Mouse (Mus musculus): ENCODE data around the gene Anln. TPM values are rescaled to one million over a fixed set of nuclear protein-coding genes. Genes with fewer than 3 reads are reported as not detected.
"Not testable (repeated sequence)": the region's sequence is repeated elsewhere in the genome, so short reads cannot be mapped to it uniquely, and the experiment has no call there.

Gene Anln
- polyA plus RNA-seq, 1 experiment: 14.0 TPM

DNA sequence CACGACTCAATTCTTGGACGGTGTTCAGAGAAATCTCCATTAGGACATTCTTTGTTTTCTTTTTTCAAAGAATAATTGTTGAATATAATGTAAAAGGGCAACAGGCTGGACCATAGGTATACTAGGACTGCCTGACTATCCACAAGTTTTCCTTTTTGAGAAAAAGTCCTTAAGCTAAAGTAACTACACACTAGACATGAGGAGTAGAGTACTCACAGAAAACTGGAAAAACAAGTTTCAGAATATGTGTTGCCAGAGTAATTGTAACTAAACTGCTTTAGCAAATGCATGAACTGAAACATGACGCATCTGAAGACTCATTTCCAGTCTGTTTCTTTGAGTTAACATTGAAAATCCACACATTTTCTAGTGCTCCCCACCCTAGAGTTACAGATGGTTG is 16.4 kb upstream of the Anln start:
- no peaks in the 10 kb centered on the region for H3K4me1 ChIP-seq (ENCODE audit: control insufficient read depth, insufficient read depth, low read length)
- no peak overlapping the region for H3K4me3 ChIP-seq (ENCODE audit: insufficient read depth, low read length)
- no peak for TF ChIP-seq POLR2A (IDR thresholded peaks at IDR 0.05; ENCODE audit: extremely low read depth, insufficient read depth, low read length)
- TF ChIP-seq CTCF (IDR thresholded peaks at IDR 0.05; ENCODE audit: extremely low read depth, insufficient read depth, low read length): no peak
- H3K27ac ChIP-seq (ENCODE audit: insufficient read depth, low read length): no peak overlapping the region

DNA sequence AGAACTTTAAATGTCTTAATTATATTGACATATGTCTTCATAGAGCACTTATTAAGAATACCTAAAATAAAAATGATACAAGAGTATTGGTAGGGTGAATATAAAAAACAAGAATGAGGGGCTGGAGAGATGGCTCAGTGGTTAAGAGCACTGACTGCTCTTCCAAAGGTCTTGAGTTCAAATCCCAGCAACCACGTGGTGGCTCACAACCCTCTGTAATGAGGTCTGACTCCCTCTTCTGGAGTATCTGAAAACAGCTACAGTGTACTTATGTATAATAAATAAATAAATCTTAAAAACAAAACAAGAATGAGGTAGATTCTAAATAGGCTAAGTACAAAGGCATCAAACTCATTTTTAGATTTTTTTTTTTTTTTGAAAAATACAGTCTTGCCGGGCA is 14.5 kb upstream of the Anln start:
- not testable (repeated sequence) for H3K4me1 ChIP-seq (ENCODE audit: control insufficient read depth, insufficient read depth, low read length); H3K27ac ChIP-seq (ENCODE audit: insufficient read depth, low read length); H3K4me3 ChIP-seq (ENCODE audit: insufficient read depth, low read length)

DNA sequence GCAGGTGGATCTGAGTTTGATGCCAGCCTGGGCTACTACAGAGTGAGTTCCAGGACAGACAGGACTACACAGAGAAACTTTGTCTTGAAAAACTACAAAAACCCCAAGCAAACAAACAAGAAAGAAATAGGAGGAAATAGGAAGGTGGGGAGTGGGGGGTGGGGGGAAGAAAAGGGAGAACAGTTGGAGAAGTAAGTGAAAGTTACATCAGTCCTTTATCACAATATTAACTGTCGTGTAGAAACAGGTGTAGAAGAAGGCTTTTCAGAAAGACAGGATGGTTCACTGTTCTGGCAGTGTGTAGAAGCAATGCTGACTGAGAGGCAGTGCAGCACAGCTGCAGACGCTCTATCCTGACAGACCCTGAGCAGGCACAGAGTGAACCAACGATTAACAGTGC is 14.0 kb upstream of the Anln start:
- no peak overlapping the region for H3K4me3 ChIP-seq (ENCODE audit: insufficient read depth, low read length)
- no peaks in the 10 kb centered on the region for H3K4me1 ChIP-seq (ENCODE audit: control insufficient read depth, insufficient read depth, low read length)
- no peak for TF ChIP-seq POLR2A (IDR thresholded peaks at IDR 0.05; ENCODE audit: extremely low read depth, insufficient read depth, low read length)
- no peak for TF ChIP-seq CTCF (IDR thresholded peaks at IDR 0.05; ENCODE audit: extremely low read depth, insufficient read depth, low read length)
- H3K27ac ChIP-seq (ENCODE audit: insufficient read depth, low read length): no peak overlapping the region

DNA sequence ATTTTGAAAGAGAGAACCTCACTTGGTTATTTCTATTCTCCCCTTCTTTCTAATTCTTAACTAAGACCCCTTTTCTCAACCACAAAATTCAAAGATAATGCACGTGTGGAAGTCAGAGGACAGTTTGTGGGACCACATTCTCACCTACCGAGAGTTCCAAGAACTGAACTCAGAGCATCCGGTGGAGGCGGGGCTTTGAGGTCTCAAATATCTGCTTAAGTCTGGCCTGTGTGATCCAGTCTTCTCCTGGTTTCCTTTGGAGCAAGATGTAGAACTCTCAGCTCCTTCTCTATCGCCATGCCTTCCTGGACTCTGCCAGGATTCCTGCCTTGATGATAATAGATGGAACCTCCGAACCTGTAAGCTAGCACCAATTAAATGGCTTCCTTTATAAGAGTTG is 13.0 kb upstream of the Anln start:
- no peaks in the 10 kb centered on the region for H3K4me1 ChIP-seq (ENCODE audit: control insufficient read depth, insufficient read depth, low read length)
- H3K4me3 ChIP-seq (ENCODE audit: insufficient read depth, low read length): no peak overlapping the region
- TF ChIP-seq POLR2A (IDR thresholded peaks at IDR 0.05; ENCODE audit: extremely low read depth, insufficient read depth, low read length): no peak
- no peak for TF ChIP-seq CTCF (IDR thresholded peaks at IDR 0.05; ENCODE audit: extremely low read depth, insufficient read depth, low read length)
- H3K27ac ChIP-seq (ENCODE audit: insufficient read depth, low read length): no peak overlapping the region

DNA sequence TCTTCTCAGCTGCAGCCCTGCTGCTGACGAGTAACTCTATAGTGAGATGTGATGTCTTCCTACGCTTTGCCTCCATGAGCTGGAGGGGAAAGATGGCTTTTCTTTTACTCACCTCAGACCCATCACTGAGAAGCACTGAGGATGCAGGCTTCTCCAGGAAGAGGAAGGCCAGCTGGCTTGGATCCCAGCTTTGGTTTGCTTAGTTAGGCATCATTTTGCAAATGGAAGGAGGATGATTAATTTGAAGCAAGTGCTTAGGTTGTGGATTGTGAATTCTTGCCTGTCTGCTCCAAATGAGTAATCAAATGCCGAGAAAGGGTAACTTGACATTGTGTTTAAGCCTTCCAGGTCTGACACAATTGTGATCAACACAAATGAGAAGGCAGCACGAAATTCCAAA is 10.0 kb upstream of the Anln start:
- Histone ChIP-seq H3K4me1 (ENCODE audit: control insufficient read depth, insufficient read depth, low read length) (no peaks in the 10 kb centered on the region), H3K27ac (ENCODE audit: insufficient read depth, low read length) (no peak overlapping the region), H3K4me3 (ENCODE audit: insufficient read depth, low read length) (no peak overlapping the region)
- TF ChIP-seq POLR2A (IDR thresholded peaks at IDR 0.05; ENCODE audit: extremely low read depth, insufficient read depth, low read length) (no peak), CTCF (IDR thresholded peaks at IDR 0.05; ENCODE audit: extremely low read depth, insufficient read depth, low read length) (no peak)

DNA sequence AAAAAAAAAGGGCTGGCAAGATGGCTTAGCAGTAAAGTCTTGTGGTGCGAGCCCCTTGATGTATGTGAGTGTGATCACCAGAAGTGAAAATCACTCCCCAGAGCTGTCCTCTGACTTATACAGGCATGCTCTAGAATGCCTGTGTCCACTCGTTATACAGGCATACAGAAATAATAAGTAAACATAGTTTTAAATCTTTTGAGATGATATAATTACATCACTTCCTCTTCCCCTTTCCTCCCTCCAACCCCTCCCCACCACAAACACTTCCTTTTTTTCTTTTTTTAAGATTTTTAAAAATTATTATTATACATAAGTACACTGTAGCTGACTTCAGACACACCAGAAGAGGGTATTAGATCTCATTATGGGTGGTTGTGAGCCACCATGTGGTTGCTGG is 5.7 kb upstream of the Anln start:
- Histone ChIP-seq H3K4me1 (ENCODE audit: control insufficient read depth, insufficient read depth, low read length) (no peaks in the 10 kb centered on the region), H3K27ac (ENCODE audit: insufficient read depth, low read length) (no peak overlapping the region), H3K4me3 (ENCODE audit: insufficient read depth, low read length) (no peak overlapping the region)
- TF ChIP-seq POLR2A (IDR thresholded peaks at IDR 0.05; ENCODE audit: extremely low read depth, insufficient read depth, low read length): no peak
- no peak for TF ChIP-seq CTCF (IDR thresholded peaks at IDR 0.05; ENCODE audit: extremely low read depth, insufficient read depth, low read length)

DNA sequence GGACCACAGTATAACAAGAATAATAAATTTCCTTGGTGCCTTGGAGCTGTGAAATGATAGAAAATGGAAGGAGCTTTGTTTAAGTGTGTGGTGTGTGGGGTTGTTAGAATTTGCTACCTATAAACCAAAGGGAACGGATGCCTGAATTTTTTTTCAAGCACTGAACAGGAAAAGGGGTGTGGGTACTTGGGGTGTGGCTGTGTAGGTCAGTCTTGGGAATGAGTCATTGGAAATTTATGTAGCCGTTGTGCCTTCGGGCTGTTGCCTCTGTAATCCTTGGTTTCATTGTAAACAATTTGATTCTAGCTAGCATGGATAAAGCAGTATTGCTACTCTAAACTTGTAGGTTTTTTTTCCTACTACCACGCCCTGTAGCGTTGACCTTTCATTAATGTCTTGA is 1.4 kb upstream of the Anln start:
- Histone ChIP-seq H3K27ac (ENCODE audit: insufficient read depth, low read length) (no peak overlapping the region), H3K4me3 (ENCODE audit: insufficient read depth, low read length) (no peak overlapping the region), H3K4me1 (ENCODE audit: control insufficient read depth, insufficient read depth, low read length) (no peaks in the 10 kb centered on the region)
- no peak for TF ChIP-seq CTCF (IDR thresholded peaks at IDR 0.05; ENCODE audit: extremely low read depth, insufficient read depth, low read length)
- TF ChIP-seq POLR2A (IDR thresholded peaks at IDR 0.05; ENCODE audit: extremely low read depth, insufficient read depth, low read length): no peak

DNA sequence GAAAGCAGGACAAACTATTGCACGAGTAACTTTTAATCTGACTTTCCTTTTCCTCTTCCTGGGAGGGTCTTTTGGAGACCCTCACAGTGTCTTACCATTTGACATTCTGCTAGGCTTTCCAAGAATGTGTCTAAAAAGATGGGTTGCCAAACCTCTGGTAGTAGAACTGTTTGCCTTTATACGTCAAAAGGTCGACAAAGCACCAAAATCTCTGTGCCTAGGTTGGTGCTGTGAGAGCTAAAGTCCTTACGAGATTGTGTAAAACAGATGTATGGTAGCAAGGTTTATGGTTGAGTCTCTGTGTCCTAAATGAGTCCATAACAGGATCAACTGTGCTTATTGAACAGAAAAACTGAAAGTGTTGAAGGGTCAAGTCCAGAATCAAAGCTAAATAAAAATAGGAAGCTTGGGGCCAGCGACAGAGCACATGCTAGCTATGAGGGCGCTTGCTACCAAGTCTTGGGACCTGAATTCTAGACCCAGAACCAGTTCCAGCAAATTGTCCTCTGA is 803 bp upstream of the Anln start:
- H3K4me1 ChIP-seq (ENCODE audit: control insufficient read depth, insufficient read depth, low read length): no peaks in the 10 kb centered on the region
- no peak overlapping the region for H3K27ac ChIP-seq (ENCODE audit: insufficient read depth, low read length)
- peak overlapping the region; percentile 67; the same call in 1 of the 2 replicates for H3K4me3 ChIP-seq (ENCODE audit: insufficient read depth, low read length)
- TF ChIP-seq POLR2A (IDR thresholded peaks at IDR 0.05; ENCODE audit: extremely low read depth, insufficient read depth, low read length) (no peak), CTCF (IDR thresholded peaks at IDR 0.05; ENCODE audit: extremely low read depth, insufficient read depth, low read length) (no peak)

DNA sequence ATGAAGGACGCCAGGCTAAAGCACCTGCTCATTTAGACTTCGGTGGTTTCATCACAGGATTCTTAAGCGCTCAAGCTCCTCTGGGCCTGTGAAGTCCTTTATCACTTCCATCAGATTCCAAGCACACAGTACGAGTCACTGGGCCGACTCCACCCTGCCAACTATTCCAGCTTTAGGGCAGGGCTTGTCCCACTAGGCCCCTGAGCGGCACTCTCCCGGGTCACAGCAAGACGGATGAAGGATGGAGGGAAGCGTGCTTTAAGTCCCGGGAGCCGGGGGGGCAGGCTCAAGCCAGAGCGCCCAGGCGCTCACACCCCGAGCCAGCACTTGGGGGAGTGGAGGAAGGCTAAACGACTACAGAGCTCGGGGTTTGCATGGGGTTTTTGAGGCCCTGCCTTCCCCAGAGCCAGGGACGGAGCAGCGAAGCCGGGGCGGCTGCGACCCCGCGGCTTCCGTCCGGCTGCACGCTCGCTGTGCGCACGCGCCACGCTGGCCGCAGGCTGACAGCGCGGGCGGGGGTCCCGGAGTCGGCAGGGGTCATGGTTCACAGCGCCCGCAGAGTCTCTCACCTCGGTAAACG is 497 bp downstream of the Anln start:
- Histone ChIP-seq H3K4me1 (ENCODE audit: control insufficient read depth, insufficient read depth, low read length) (no peaks in the 10 kb centered on the region), H3K27ac (ENCODE audit: insufficient read depth, low read length) (no peak overlapping the region), H3K4me3 (ENCODE audit: insufficient read depth, low read length) (peak overlapping the region; percentile 67)
- no peak for TF ChIP-seq CTCF (IDR thresholded peaks at IDR 0.05; ENCODE audit: extremely low read depth, insufficient read depth, low read length)
- no peak for TF ChIP-seq POLR2A (IDR thresholded peaks at IDR 0.05; ENCODE audit: extremely low read depth, insufficient read depth, low read length)

DNA sequence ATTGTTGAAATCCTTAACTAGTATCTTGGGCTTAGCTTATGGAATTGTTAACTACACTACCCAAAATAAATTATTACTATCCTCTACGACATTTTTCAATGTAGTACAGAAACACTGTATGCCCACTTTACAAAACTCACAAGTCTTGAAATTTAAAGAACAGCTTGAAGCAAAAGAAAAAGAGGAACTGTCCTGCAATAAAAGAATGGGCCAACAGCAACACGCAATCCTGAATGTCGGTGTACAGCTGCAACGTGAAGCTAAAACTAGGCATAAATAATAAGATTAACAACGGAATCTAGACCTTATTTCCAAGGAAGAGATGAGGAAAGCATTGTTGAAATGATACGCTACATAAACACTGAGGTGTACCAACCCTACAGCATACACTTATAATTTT is 1.1 kb downstream of the Anln start:
- Histone ChIP-seq H3K4me3 (ENCODE audit: insufficient read depth, low read length) (no peak overlapping the region), H3K27ac (ENCODE audit: insufficient read depth, low read length) (no peak overlapping the region), H3K4me1 (ENCODE audit: control insufficient read depth, insufficient read depth, low read length) (no peaks in the 10 kb centered on the region)
- TF ChIP-seq CTCF (IDR thresholded peaks at IDR 0.05; ENCODE audit: extremely low read depth, insufficient read depth, low read length) (no peak), POLR2A (IDR thresholded peaks at IDR 0.05; ENCODE audit: extremely low read depth, insufficient read depth, low read length) (no peak)
